Mouse (Mus musculus): ENCODE data around the gene Cd36. TPM values are rescaled to one million over a fixed set of nuclear protein-coding genes. Genes with fewer than 3 reads are reported as not detected.
"Not testable (repeated sequence)": the region's sequence is repeated elsewhere in the genome, so short reads cannot be mapped to it uniquely, and the experiment has no call there.

Cd36 gene
- total RNA-seq (2021) = 100 to 1,000 TPM; 272 to 471 TPM
- long read RNA-seq, experiment 1, transcript Cd36-204 (15 exons, 3,399 nt) = minor isoform, 14 of 123 reads
- long read RNA-seq, experiment 1, transcript Cd36-201 (15 exons, 3,016 nt) = major isoform, 31 of 123 reads
- long read RNA-seq, experiment 1, partial matches to known transcripts = 38 of 123 reads
- long read RNA-seq, experiment 1, other reads (novel, unspliced or antisense) = 29 of 123 reads
- long read RNA-seq, experiment 2, transcript Cd36-206 (15 exons, 2,564 nt) = minor isoform, 6 of 179 reads
- long read RNA-seq, experiment 2, transcript Cd36-204 (15 exons, 3,399 nt) = minor isoform, 18 of 179 reads
- long read RNA-seq, experiment 2, transcript Cd36-201 (15 exons, 3,016 nt) = major isoform, 51 of 179 reads
- long read RNA-seq, experiment 2, transcript Cd36-203 (16 exons, 2,677 nt) = minor isoform, 9 of 179 reads
- long read RNA-seq, experiment 2, partial matches to known transcripts = 51 of 179 reads
- long read RNA-seq, experiment 2, other reads (novel, unspliced or antisense) = 40 of 179 reads

GRCm38 (mm10) chr5:17888598-17888997, at the start of gene Cd36:
Gene Cd36 (minus strand): TSS chr5:17888801.
- no peak for DNase-seq
- intact Hi-C loops (cut with DNase I; ENCODE audit: low total_unique reads) = no loop called here

- intact Hi-C loops (cut with DNase I; ENCODE audit: low total_unique reads) = no loop called here
Measured at GRCm38 (mm10) chr5:17934501-17934900, 45.9 kb upstream of the Cd36 start.

GRCm38 (mm10) chr5:17931588-17931987, 43.0 kb upstream of the Cd36 start:
- DNase-seq; intact Hi-C loops (cut with DNase I; ENCODE audit: low total_unique reads): not testable (repeated sequence)

More at GRCm38 (mm10) chr5:17934501-17934900, 45.9 kb upstream of the Cd36 start:
- no peak for DNase-seq

- intact Hi-C loops (cut with DNase I; ENCODE audit: low total_unique reads) = no loop called here
- no peak for DNase-seq
Measured at GRCm38 (mm10) chr5:17929006-17929567, 40.5 kb upstream of the Cd36 start.

- intact Hi-C loops (cut with DNase I; ENCODE audit: low total_unique reads) = no loop called here
- no peak for DNase-seq
Measured at GRCm38 (mm10) chr5:17928471-17928870, 39.9 kb upstream of the Cd36 start.

- intact Hi-C loops (cut with DNase I; ENCODE audit: low total_unique reads) = no loop called here
- no peak for DNase-seq
Measured at GRCm38 (mm10) chr5:17924085-17924518, 35.5 kb upstream of the Cd36 start.

GRCm38 (mm10) chr5:17923648-17924047, 35.0 kb upstream of the Cd36 start:
- no peak for DNase-seq
- intact Hi-C loops (cut with DNase I; ENCODE audit: low total_unique reads) = no loop called here

- intact Hi-C loops (cut with DNase I; ENCODE audit: low total_unique reads) = no loop called here
- no peak for DNase-seq
Measured at GRCm38 (mm10) chr5:17918966-17919365, 30.4 kb upstream of the Cd36 start.

GRCm38 (mm10) chr5:17904766-17905165, 16.2 kb upstream of the Cd36 start:
- intact Hi-C loops (cut with DNase I; ENCODE audit: low total_unique reads) = no loop called here
- DNase-seq = no peak

GRCm38 (mm10) chr5:17898948-17899347, 10.3 kb upstream of the Cd36 start:
- no peak for DNase-seq
- intact Hi-C loops (cut with DNase I; ENCODE audit: low total_unique reads) = no loop called here

GRCm38 (mm10) chr5:17897641-17898040, 9.0 kb upstream of the Cd36 start:
- DNase-seq; intact Hi-C loops (cut with DNase I; ENCODE audit: low total_unique reads): not testable (repeated sequence)

- intact Hi-C loops (cut with DNase I; ENCODE audit: low total_unique reads) = no loop called here
- no peak for DNase-seq
Measured at GRCm38 (mm10) chr5:17893577-17894172, 5.1 kb upstream of the Cd36 start.

- intact Hi-C loops (cut with DNase I; ENCODE audit: low total_unique reads) = no loop called here
- DNase-seq = no peak
Measured at GRCm38 (mm10) chr5:17889291-17889690, 690 bp upstream of the Cd36 start.

GRCm38 (mm10) chr5:17886377-17886776, 2.2 kb downstream of the Cd36 start:
- no peak for DNase-seq
- intact Hi-C loops (cut with DNase I; ENCODE audit: low total_unique reads) = no loop called here

- intact Hi-C loops (cut with DNase I; ENCODE audit: low total_unique reads) = no loop called here
- DNase-seq = no peak
Measured at GRCm38 (mm10) chr5:17883357-17883875, 5.2 kb downstream of the Cd36 start.

GRCm38 (mm10) chr5:17881542-17881896, 7.1 kb downstream of the Cd36 start:
- intact Hi-C loops (cut with DNase I; ENCODE audit: low total_unique reads) = no loop called here
- DNase-seq = no peak

- no peak for DNase-seq
- intact Hi-C loops (cut with DNase I; ENCODE audit: low total_unique reads) = no loop called here
Measured at GRCm38 (mm10) chr5:17880799-17881541, 7.6 kb downstream of the Cd36 start.

- no peak for DNase-seq
- intact Hi-C loops (cut with DNase I; ENCODE audit: low total_unique reads) = no loop called here
Measured at GRCm38 (mm10) chr5:17879924-17880323, 8.7 kb downstream of the Cd36 start.

GRCm38 (mm10) chr5:17877044-17877443, 11.6 kb downstream of the Cd36 start:
- intact Hi-C loops (cut with DNase I; ENCODE audit: low total_unique reads) = no loop called here
- DNase-seq = no peak

GRCm38 (mm10) chr5:17876637-17877036, 12.0 kb downstream of the Cd36 start:
- no peak for DNase-seq
- intact Hi-C loops (cut with DNase I; ENCODE audit: low total_unique reads) = no loop called here
